Mouse (Mus musculus) gonadal fat pad, adult 2 months (tissue): ENCODE measurements around the gene Gm29776. TPM values are rescaled to one million over a fixed set of nuclear protein-coding genes. Genes with fewer than 3 reads are reported as not detected.

ENCODE experiments used
- DNase-seq: peaks from one replicate; pipeline ENCODE4 v3.0.0-alpha.2; 2012; ENCODE audit warnings: low read depth
- polyA plus RNA-seq: library from polyadenylated mRNA; depleted of rRNA; stranded (reverse); fragments of >200 nt; gene quantifications from 2 replicates; pipeline ENCODE4 v1.2.3, GENCODE M21; 2012; rRNA removed

Gm29776 gene
- polyA plus RNA-seq, 1 experiment = 0.16 TPM

GRCm38 (mm10) chr14:54650621-54651454 lies 47.8 kb downstream of the Gm29776 start:
- DNase-seq = no peak

GRCm38 (mm10) chr14:54647900-54648299 lies 50.7 kb downstream of the Gm29776 start:
- DNase-seq = no peak

- no peak for DNase-seq
Measured at GRCm38 (mm10) chr14:54646898-54647636, 51.6 kb downstream of the Gm29776 start.

- no peak for DNase-seq
Measured at GRCm38 (mm10) chr14:54646455-54646854, 52.2 kb downstream of the Gm29776 start.

GRCm38 (mm10) chr14:54644294-54644693 lies 54.3 kb downstream of the Gm29776 start:
- DNase-seq = no peak

- no peak for DNase-seq
Measured at GRCm38 (mm10) chr14:54643011-54643410, 55.6 kb downstream of the Gm29776 start.

Other genes starting within 250 kb of the Gm29776 start
- gene Lrp10, start 234.7 kb downstream of the Gm29776 start, polyA plus RNA-seq = 125 and 172 TPM in 2 replicates
- 0.59 and 0.75 TPM in 2 replicates for gene Rem2, start 222.7 kb downstream of the Gm29776 start, polyA plus RNA-seq
- 34.3 and 41.9 TPM in 2 replicates for gene Prmt5, start 181.3 kb downstream of the Gm29776 start, polyA plus RNA-seq
- gene Haus4, start 144.2 kb downstream of the Gm29776 start, polyA plus RNA-seq = 49.0 and 57.0 TPM in 2 replicates
- gene Ajuba, start 121.3 kb downstream of the Gm29776 start, polyA plus RNA-seq = 31.5 and 32.2 TPM in 2 replicates
- gene 4931414P19Rik, start 92.8 kb downstream of the Gm29776 start, polyA plus RNA-seq = 10.9 and 14.6 TPM in 2 replicates
- 214 and 260 TPM in 2 replicates for gene Psmb5, start 80.8 kb downstream of the Gm29776 start, polyA plus RNA-seq
- gene Psmb11, start 77.4 kb downstream of the Gm29776 start, polyA plus RNA-seq = not detected in 2 replicates
- gene Gm17606, start 57.9 kb downstream of the Gm29776 start, polyA plus RNA-seq = not detected in 2 replicates
- gene Cdh24, start 57.5 kb downstream of the Gm29776 start, polyA plus RNA-seq = 3.8 and 5.4 TPM in 2 replicates
- 57.6 and 61.5 TPM in 2 replicates for gene 1700123O20Rik, start 12.6 kb downstream of the Gm29776 start, polyA plus RNA-seq
- gene Acin1, start 11.9 kb downstream of the Gm29776 start, polyA plus RNA-seq = 94.9 and 98.3 TPM in 2 replicates
- 0.48 and 0.63 TPM in 2 replicates for gene Cebpe, start 13.3 kb upstream of the Gm29776 start, polyA plus RNA-seq
- 41.8 and 54.3 TPM in 2 replicates for gene Slc7a8, start 83.1 kb upstream of the Gm29776 start, polyA plus RNA-seq
- not detected in 2 replicates for gene Rnf212b, start 115.3 kb upstream of the Gm29776 start, polyA plus RNA-seq
- gene Homez, start 172.1 kb upstream of the Gm29776 start, polyA plus RNA-seq = 9.1 and 10.1 TPM in 2 replicates
- 26.7 and 30.8 TPM in 2 replicates for gene Ppp1r3e, start 178.7 kb upstream of the Gm29776 start, polyA plus RNA-seq
- 76.2 and 83.0 TPM in 2 replicates for gene Bcl2l2, start 184.5 kb upstream of the Gm29776 start, polyA plus RNA-seq
- gene Gm20521, start 184.6 kb upstream of the Gm29776 start, polyA plus RNA-seq = 1.4 and 4.1 TPM in 2 replicates
- gene Pabpn1, start 193.7 kb upstream of the Gm29776 start, polyA plus RNA-seq = 185 and 205 TPM in 2 replicates
- gene Slc22a17, start 214.3 kb upstream of the Gm29776 start, polyA plus RNA-seq = 63.8 and 66.2 TPM in 2 replicates
- gene Efs, start 227.3 kb upstream of the Gm29776 start, polyA plus RNA-seq = 12.1 and 13.9 TPM in 2 replicates
- 0.11 TPM in 1 of 2 replicates, not detected in the other for gene Il25, start 233.9 kb upstream of the Gm29776 start, polyA plus RNA-seq
- 0.63 and 0.74 TPM in 2 replicates for gene Cmtm5, start 237.4 kb upstream of the Gm29776 start, polyA plus RNA-seq